Mouse (Mus musculus) heart, adult 9 months (tissue): ENCODE measurements around the gene Olfr112.
A peak's percentile ranks its signal among the peaks of the same experiment; 100 is the strongest.
"Not testable (repeated sequence)": the region's sequence is repeated elsewhere in the genome, so short reads cannot be mapped to it uniquely, and the experiment has no call there.

Experiments
- DNase-seq, 2 experiments: peaks; one replicate each; pipeline ENCODE4 v3.0.0; 2022; ENCODE audit warnings: low spot score in 2 of 2

Gene Olfr112

DNA sequence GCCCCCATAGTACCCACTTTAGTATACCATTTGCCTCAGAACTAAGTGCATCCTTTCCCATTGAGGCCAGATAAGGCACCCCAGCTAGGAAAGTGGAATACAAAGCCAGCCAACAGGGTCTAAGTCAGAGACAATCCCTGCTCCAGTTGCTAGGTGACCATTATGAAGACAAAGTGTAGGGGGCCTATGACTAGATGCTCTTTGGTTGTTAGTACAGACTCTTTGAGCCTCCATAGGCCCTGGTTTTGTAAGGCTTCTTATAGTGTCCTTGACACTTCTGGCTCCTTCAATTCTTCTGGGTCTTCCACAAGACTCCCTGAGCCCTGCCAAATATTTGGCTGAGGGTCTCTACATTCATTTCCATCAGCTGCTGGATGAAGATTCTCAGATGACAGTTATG lies at the start of gene Olfr112:
Gene Olfr112, minus strand, starts transcription at position 101 of the 400 bp plus-strand sequence.
- no peak for DNase-seq

DNA sequence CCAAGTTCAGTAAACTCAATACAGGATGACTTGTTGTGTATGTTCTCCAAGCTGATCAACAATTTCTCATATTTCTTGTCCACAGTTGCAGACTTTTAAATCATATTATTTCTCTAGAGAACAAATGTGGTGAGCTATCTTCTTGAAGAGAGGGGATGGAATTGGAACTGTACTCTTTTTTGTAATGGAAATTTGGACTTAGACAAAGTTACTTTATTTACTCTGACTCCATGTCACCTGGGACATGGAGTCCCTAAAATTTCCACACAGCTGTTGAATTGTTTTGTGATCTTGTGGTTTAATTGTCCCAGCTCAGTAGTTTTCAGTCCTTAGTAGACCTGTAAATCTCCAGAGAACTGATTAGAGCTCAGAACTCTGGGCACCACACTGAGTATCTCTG lies 23.4 kb upstream of the Olfr112 start, which contains the start of gene Olfr114:
Gene Olfr114, minus strand, starts transcription at position 101 of the 400 bp plus-strand sequence.
- DNase-seq: no peak

DNA sequence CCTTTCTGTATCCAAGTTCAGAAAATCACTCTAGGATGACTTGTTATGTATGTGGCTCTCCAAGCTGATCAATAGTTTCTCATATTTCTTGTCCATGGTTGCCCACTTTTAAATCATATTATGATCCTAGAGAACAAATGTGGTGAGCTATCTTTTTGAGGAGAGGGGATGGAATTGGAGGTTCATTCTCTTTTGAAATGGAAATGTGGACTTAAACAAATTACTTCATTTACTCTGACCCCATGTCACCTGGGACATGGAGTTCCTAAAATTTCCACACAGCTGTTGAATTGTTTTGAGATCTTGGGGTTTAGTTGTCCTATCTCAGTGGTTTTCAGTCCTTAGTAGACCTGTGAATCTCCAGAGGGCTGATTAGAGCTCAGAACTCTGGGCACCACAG lies 8.3 kb upstream of the Olfr112 start, which contains the start of gene Olfr113:
Gene Olfr113, minus strand, starts transcription at position 101 of the 400 bp plus-strand sequence.
- DNase-seq: no peak

DNA sequence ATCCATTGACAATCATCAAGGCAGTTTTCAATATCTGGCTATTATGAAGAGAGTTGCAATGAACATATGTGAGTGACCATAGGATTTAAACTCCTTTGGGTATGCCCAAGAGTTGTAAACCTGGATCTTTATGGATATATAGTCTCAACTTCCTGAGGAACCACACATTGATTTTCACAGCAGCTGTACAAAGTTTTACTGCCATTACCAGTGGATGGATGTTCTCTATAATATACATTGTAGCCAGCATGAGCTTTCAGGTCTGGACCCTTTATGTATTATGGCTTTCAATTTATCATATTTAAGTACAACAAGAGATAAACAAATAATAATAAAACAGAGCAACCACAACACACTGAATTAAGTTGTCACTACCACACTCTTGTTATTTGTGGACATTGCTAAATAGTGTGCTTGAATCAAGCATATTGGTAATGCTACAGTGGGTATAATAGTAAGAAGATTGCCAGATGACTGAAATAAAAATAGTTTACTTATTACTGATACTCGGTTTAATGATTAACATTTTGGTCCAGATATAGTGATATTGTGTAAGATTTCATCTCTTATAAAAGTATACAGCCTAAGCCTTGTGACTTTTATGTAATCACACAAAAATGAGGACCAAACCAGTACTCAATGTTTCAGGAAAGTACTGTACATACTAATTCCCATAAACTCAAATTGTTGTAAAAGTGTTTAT lies 10.2 kb downstream of the Olfr112 start:
- DNase-seq: no peak

DNA sequence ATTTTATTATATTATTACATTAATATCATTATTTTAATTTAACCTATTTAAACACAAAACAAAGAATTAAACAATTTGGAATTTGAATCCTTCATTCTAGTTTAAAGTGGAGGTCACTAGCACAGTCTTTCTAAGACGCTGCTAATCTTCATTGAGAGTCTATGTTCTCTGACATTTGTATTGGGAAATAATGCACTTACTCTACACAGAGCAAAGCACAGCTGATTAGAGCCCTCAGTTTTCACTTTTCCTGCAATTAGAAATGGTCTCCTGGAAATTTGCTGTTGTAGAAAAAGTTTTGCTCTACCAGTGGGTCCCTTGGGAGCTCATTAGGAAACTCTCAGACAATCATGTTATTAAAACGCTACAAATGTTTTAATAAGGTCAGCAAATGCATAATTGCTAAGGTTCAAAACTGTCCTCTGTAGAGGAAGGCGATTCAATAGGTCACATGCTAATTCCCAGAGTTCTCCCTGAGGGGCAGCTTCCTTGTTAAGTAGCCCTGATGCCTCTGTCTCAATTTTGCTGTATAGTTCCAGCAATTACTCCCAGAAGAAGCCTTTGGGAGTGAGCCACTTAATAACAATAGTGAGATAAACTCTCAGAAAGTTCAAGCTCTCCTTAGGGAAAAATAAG lies 25.3 kb downstream of the Olfr112 start:
- DNase-seq: no peak

DNA sequence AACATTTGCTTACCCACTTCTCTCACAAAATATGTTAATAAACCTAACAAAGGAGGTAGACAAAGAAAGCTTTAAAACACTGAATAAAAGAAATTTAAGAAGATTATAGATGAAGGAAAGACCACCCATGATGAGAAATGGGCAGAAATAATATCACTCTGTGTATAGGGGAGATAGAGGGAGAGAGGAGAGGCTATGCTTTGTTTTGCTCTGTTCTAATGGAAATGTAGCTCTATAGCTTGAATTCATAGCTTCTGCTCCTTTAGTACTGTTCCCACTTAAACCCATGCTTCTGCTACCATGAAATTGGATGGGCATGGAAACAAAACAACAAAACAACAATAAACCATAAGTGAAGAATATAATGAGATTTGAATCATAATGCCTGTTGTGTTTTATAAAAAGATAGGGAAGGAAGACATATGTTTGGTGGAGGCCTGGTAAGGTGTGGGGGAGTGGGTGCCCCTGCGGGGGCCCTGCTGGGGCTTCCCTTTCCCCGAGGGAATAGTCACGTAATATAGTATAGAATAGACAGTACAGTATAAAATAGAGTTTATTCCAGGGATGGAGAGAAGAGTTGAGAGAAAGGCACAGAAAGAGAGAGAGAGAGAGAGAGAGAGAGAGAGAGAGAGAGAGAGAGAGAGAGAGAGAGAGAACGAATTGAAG lies 27.7 kb downstream of the Olfr112 start:
- no peak for DNase-seq

DNA sequence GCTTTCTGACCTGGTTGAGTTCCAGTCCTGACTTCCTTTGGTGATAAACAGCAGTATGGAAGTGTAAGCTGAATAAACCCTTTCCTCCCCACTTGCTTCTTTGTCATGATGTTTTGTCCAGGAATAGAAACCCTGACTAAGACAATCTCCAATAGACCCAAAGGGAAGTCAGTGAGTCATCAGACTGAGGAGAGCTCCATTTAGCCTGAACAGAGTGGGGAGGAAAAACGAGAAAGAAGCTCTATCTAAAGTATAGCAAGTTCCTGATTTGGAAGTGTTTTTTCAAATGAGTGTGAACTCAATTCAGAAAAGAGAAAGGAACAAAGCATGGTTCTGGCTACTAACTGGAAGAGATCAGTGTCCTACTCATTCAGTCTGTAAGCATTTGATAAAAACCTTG lies 30.8 kb downstream of the Olfr112 start:
- peak in 1 of 2 experiments; percentile 1 for DNase-seq

DNA sequence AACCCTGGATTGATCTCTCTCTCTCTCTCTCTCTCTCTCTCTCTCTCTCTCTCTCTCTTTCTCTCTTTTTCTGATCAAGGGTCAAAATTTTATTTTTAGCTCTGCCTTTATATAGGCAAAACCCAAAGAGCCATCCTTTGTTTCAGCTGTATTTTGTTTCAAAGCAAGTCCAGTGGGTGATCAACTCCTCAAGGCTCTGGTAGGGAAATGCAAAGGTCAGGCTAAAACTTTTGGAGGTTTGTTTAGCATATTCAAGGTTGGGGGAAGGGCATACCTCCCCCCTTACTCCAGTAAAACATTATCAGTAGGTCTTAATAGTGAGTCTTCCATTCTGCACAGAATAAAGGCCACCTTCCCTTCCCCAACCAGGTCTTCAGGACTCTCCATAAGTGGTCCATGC lies 34.1 kb downstream of the Olfr112 start:
- no peak for DNase-seq

DNA sequence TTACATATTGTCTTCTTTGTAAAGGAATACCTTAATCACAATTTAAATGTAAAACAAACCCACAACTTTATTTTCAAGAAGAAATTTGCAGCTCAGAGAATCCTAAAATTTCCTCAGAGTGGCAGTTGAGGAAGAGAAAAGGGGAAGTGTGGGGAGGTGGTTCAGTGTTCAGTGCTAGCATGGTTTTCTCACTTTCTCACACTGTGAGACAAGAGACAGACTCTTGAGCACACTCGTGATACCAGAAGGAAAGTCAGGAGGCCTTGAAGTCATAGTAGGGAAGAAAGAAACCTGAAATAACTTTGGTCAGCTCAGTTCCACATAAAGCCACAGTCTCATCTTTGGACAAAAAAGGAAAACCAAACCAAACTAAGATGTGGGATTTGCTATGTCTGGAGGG lies 43.8 kb downstream of the Olfr112 start:
- DNase-seq: not testable (repeated sequence)

DNA sequence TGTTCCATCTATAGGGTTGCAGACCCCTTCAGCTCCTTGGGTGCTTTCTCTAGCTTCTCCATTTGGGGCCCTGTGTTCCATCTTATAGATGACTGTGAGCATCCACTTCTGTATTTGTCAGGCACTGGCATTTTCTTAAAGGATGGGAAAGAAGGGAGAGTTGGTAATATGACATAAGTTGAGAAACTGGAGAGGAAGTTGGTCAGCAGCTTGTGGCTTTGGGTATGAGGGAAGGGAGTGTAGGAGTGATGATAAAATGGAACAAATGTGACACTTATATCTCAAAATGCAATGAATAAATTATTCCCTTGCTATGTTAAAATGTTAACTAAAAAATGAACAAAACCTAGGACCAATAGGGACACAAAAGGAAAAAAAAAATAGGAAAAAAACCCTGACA lies 44.6 kb downstream of the Olfr112 start:
- peak in 1 of 2 experiments; percentile 8 for DNase-seq
